Mouse (Mus musculus) lung, postnatal 10 days (tissue): ENCODE measurements at regions not wholly inside any gene's neighbourhood (a gene's known extent, or its start where the extent isn't known, plus 50 kb on each side); places are given as distances from the start of the nearest gene placed in this dataset.

ENCODE experiments used
- DNase-seq: peaks from one replicate; pipeline ENCODE4 v3.0.0; 2021

- no peak for DNase-seq
These were observed 172.2 kb upstream of the Klhl29 start for GRCm38 (mm10) chr12:5547698-5548097.

GRCm38 (mm10) chr12:5542701-5543100 lies 167.2 kb upstream of the Klhl29 start:
- DNase-seq = no peak

- no peak for DNase-seq
These were observed 120.8 kb upstream of the Klhl29 start for GRCm38 (mm10) chr12:5496299-5496698.

GRCm38 (mm10) chr12:5494657-5495512 lies 119.4 kb upstream of the Klhl29 start:
- peak; percentile 13 for DNase-seq

GRCm38 (mm10) chr12:5464250-5464899 lies 88.9 kb upstream of the Klhl29 start:
- no peak for DNase-seq

- no peak for DNase-seq
These were observed 77.7 kb upstream of the Klhl29 start for GRCm38 (mm10) chr12:5453157-5453556.

GRCm38 (mm10) chr12:5443730-5444129 lies 68.2 kb upstream of the Klhl29 start:
- no peak for DNase-seq

- DNase-seq = no peak
These were observed 67.6 kb upstream of the Klhl29 start for GRCm38 (mm10) chr12:5443091-5443531.

- no peak for DNase-seq
These were observed 67.2 kb upstream of the Klhl29 start for GRCm38 (mm10) chr12:5442679-5443078.

- no peak for DNase-seq
These were observed 65.0 kb upstream of the Klhl29 start for GRCm38 (mm10) chr12:5440482-5440881.

- no peak for DNase-seq
These were observed 60.4 kb upstream of the Klhl29 start for GRCm38 (mm10) chr12:5435876-5436275.

GRCm38 (mm10) chr12:5434060-5434459 lies 58.6 kb upstream of the Klhl29 start:
- no peak for DNase-seq

GRCm38 (mm10) chr12:5432688-5433087 lies 57.2 kb upstream of the Klhl29 start:
- no peak for DNase-seq

- no peak for DNase-seq
These were observed 53.3 kb upstream of the Klhl29 start for GRCm38 (mm10) chr12:5428733-5429132.
